Mouse (Mus musculus): Measurements from ENCODE around the gene Serpinb1c.
A peak's percentile ranks its signal among the peaks of the same experiment; 100 is the strongest.
"Not testable (repeated sequence)": the region's sequence is repeated elsewhere in the genome, so short reads cannot be mapped to it uniquely, and the experiment has no call there.

Gene Serpinb1c

DNA sequence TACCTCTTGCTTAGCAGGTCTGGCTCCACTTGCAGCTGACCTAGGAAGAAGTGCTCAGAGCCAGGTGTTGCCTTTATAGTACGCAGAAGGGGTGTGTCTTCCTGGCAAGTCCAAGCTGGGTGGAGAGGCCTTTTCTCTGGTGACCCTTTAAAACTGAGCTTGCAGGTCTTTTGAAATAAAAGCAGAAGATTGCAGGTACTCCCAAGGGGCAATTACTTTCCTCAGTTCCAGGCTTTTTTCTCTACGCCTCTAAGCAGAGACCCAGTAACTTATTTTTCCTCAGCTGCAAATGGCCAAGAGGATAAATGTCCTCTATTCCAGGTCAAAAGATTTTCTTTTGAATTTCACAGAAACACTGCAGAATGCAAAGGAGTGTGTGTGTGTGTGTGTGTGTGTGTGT, at the start of gene Serpinb1c:
TSS of gene Serpinb1c (minus strand) at position 101 of the 400 bp plus-strand sequence.
- DNase-seq (ENCODE audit: low spot score in 2 of 2) = no peak

GRCm38 (mm10) chr13:32939191-32939590, 41.2 kb upstream of the Serpinb1c start:
- not testable (repeated sequence) for DNase-seq (ENCODE audit: low spot score in 2 of 2)

DNA sequence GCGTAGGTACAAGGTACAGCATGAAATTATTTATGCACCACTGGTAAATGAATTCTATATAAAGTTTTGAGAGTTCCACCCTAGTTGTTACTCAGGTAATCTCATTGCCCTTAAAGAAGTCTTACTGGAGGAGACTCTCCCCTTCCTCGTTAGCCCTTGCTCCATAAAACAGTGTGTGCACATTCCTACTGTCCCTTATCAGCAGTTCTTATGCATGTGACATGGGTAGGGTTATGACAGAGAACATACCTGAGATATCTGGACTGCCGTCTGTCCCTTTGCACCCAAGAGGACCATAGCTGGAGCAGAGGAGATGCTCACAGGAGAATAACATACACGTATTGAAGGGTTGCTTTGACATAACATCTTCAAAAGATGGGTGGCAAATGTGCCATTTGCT, 40.3 kb upstream of the Serpinb1c start:
- peak in 1 of 2 experiments; percentile 27 for DNase-seq (ENCODE audit: low spot score in 2 of 2)

- DNase-seq (ENCODE audit: low spot score in 2 of 2) = no peak
Observed at GRCm38 (mm10) chr13:32934706-32935381, 36.8 kb upstream of the Serpinb1c start.

- DNase-seq (ENCODE audit: low spot score in 2 of 2) = no peak
Observed at GRCm38 (mm10) chr13:32929107-32929750, 31.2 kb upstream of the Serpinb1c start.

GRCm38 (mm10) chr13:32927241-32927640, 29.2 kb upstream of the Serpinb1c start:
- DNase-seq (ENCODE audit: low spot score in 2 of 2) = no peak

GRCm38 (mm10) chr13:32926661-32927060, 28.6 kb upstream of the Serpinb1c start:
- no peak for DNase-seq (ENCODE audit: low spot score in 2 of 2)

- no peak for DNase-seq (ENCODE audit: low spot score in 2 of 2)
Observed at GRCm38 (mm10) chr13:32924578-32925360, 26.8 kb upstream of the Serpinb1c start.

- no peak for DNase-seq (ENCODE audit: low spot score in 2 of 2)
Observed at GRCm38 (mm10) chr13:32922622-32923021, 24.6 kb upstream of the Serpinb1c start.

DNA sequence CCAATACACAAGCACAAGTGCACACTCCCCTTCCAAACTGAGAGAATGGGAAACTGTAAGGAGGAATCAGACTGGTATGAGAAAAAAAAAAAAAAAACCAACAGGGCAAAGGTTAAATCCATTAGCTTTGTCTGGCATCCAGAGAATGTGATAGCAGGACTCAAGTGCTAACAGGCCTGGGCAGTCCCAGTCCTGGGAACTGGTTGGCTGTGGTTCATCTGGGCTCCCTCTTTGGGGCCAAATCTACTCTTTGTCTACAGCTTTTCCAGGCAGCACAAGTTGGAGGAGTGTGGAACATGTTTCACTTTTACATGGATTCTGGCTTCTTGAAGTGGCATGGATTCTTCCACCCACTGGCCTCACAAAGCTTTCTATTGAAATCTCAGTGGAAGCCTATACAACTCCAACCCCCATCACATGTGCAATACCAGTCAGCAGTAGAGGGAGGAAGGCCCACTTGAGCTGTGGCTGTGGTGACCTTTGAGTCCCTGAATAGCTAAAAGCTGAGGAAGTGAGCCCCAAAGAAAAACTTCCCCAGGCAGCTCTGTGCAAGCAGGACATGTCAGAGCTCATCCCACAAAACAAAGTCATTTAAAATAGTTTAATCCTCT, 14.9 kb upstream of the Serpinb1c start:
- DNase-seq (ENCODE audit: low spot score in 2 of 2) = no peak

DNA sequence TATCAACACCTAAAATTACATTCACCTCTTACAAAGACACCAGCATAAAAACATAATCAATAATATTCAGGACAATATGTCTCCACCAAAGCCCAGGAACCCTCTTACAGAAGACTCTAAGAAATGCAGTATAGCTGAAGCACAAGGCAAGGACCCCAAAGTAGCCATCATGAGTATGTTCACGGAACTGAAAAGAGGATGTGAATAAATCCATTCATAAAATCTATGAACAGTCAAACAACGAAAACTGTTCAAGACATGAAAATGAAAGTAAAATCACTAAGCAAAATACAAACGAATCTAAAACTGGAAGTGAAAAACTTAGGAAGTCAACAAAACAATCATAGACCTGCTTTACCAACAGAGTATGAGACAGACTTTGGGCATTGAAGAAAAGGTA, 10.2 kb upstream of the Serpinb1c start:
- DNase-seq (ENCODE audit: low spot score in 2 of 2) = no peak

- peak; percentile 83 to 95 for DNase-seq (ENCODE audit: low spot score in 2 of 2)
Observed at GRCm38 (mm10) chr13:32903211-32903873, 5.3 kb upstream of the Serpinb1c start.

DNA sequence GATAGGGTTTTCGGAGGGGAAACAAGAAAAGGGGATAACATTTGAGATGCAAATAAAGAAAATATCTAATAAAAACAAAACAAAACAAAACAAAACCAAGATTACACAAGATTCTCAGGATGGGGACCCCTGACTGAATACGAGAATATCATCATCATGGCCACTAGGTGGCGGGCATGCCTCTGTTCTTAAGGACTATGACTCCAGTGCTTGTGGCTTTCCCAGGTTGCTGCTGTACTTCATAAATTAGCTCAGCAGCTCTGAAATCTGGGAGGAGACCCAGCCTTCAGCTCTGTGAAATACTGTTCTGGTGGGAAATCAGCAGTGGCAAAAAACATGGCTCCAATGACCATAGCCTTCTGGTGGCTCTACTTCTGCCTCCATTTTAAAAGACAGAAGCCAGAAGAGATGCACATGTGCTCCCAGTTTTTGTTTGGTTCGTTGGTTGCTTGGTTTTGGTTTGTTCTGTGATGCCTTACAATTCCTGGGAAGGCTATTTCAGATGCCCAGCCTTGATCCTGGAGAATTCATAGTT, 4.5 kb upstream of the Serpinb1c start:
- DNase-seq (ENCODE audit: low spot score in 2 of 2) = peak; percentile 61 to 80

DNA sequence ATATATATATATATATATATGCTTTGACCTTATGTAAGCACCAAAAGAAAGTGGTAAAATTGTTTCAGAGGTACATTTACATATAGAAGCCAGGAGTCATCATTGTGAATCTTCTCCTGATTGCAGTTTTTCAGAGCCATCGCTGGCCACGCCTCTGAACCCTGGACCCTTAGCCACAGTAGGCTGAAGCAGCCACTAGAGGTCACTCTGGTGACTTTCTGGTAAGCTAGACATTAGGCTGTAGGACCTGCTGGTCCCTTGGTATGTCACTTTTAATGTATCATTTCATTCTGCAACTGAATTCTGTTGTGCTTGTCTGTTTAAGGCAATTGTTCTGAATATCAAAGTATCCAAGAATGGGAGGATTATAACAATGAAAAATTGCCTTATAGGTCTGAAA, 2.6 kb upstream of the Serpinb1c start:
- DNase-seq (ENCODE audit: low spot score in 2 of 2) = peak; percentile 55 to 75

DNA sequence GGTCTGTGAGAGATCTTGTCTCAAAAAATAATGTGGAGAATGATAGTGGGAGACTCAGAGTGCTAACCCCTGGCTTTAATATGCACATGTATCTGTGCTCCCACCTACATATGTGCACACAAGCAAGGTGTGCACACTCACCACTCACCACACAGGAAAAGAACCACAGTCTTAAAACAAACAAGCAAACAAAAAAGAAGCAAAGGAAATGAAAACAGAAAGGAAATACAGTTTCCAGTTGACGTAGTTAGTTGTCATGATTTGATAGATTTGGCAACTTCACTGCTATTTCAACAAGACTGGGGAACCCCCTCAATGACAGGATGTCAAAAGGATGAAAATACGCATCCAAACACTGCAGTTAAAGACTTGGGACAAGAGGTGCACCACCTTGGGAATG, 1.1 kb upstream of the Serpinb1c start:
- DNase-seq (ENCODE audit: low spot score in 2 of 2) = not testable (repeated sequence)

- DNase-seq (ENCODE audit: low spot score in 2 of 2) = no peak
Observed at GRCm38 (mm10) chr13:32896931-32897330, 1.1 kb downstream of the Serpinb1c start.

GRCm38 (mm10) chr13:32884755-32885154, 13.3 kb downstream of the Serpinb1c start:
- no peak for DNase-seq (ENCODE audit: low spot score in 2 of 2)

GRCm38 (mm10) chr13:32873862-32874261, 24.1 kb downstream of the Serpinb1c start:
- DNase-seq (ENCODE audit: low spot score in 2 of 2) = peak in 1 of 2 experiments; percentile 14

DNA sequence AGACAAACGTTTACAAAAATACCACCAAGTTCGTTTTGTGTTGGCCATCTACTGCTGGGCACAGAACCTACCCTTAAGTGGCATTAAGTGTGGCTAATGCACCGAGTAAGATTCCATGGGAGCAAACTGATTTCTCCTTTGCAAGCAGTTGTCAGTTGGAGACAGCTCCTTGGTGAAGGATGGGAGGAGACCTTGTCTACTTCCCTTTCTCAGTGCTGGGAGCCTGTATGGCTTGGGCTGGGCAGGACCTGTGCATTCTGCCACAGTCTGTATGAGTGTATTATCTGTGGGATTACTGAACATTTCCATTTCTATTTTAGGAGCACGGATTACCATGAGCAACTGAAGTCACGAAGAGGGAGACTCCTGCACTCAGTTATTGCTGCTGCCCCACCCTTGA, 29.2 kb downstream of the Serpinb1c start:
- peak in 1 of 2 experiments; percentile 52 for DNase-seq (ENCODE audit: low spot score in 2 of 2)

DNA sequence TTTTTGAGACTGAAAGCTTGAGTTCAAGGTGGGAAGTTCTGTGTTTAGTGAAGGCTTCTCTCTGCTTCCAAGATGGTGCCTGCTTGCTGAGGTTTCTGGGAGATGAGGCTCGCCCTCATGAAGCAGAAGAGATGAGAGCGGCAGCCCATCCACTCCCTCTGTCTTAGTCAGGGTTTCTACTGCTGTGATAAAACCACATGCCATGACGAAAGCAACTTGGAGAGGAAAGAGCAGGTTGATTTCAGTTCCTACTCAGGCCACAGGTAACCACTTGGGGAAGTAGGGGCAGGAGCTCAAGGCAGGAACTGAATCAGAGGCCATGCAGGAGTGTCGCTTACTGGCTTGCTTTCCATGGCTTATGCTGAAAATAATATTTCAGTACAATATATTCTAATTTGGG, 29.8 kb downstream of the Serpinb1c start:
- peak in 1 of 2 experiments; percentile 51 for DNase-seq (ENCODE audit: low spot score in 2 of 2)

- DNase-seq (ENCODE audit: low spot score in 2 of 2) = peak in 1 of 2 experiments; percentile 46
Observed at GRCm38 (mm10) chr13:32867030-32867429, 31.0 kb downstream of the Serpinb1c start.
